Mouse (Mus musculus) heart, adult 2 months (tissue): Measurements from ENCODE around the gene Gm28042.

Experiments
- CTCF ChIP-seq: fragments of 200-600 bp; IDR thresholded peaks from 2 replicates; pipeline ENCODE4 v1.8.1; 2022; ENCODE audit warnings: antibody characterized with exemption, mild to moderate bottlenecking, moderate library complexity
- EP300 ChIP-seq: fragments of 200-500 bp; IDR thresholded peaks from 2 replicates; pipeline ENCODE4 v1.6.1; 2011; ENCODE audit warnings: low read depth, low read length, control low read depth; ENCODE audit not compliant: insufficient read depth

DNA sequence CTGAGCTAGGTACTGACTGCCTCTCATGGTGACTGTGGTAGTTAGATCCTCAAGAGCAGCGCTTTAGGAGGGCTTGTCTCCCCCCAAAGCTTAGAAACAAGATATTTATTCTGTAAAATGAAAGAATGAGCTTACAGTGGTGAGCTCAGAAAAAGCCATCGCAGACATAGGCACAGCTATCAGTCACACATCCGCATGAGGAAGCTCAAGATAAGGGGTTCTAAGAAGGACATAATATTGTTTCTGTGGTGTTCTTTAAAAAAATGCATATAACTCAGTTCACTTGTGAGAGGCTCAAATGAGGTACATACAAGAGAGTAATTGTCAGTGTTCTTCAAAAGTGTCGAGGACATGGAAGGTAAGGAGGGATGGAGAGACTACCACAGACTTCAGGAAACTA, 11.4 kb upstream of the Gm28042 start:
- TF ChIP-seq CTCF (no peak), EP300 (no peak)
